Mouse (Mus musculus): ENCODE results near the gene Taf1a.

DNA sequence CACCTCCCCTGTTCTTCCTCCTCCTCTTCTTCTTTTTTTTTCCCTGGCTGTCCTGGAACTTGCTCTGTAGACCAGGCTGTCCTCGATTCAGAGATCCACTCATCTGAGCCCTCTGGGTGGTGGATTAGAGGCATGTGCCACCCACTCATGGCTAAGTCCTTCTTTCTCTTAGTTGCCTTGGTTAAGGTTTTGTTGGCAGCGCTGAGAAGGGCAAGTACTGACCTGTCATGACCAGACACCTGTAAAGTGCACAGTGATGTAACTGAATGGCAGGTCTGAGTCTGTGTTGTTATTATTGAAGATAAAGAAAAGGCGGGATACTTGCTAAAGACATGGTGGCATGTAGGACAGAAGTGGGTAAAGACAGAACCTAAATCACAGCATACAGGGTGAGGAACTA, 14.6 kb downstream of the Taf1a start:
- TF ChIP-seq ZC3H11A (IDR thresholded peaks at IDR 0.05; ENCODE audit: borderline replicate concordance, low read depth, low read length) (no peak), CHD2 (IDR thresholded peaks at IDR 0.05; ENCODE audit: low read depth, low read length) (no peak), MAFK (IDR thresholded peaks at IDR 0.05; ENCODE audit: insufficient read depth, low read depth, low read length) (no peak)
